Mouse (Mus musculus) liver, embryonic 11.5 days (tissue): ENCODE data around the gene Gpr37. TPM values are rescaled to one million over a fixed set of nuclear protein-coding genes. Genes with fewer than 3 reads are reported as not detected.

Experiments
- polyA plus RNA-seq: library from polyadenylated mRNA; unstranded; fragments of >200 nt; fragmentation: Nextera tagmentation; extraction: Ambion mirVana; gene quantifications from 2 replicates; pipeline ENCODE4 v1.2.1, GENCODE M21; 2014

Gene Gpr37
- polyA plus RNA-seq, 1 experiment from 2014 or later: 0.10 TPM

Other genes starting within 250 kb of the Gpr37 start
- gene Pot1a, start 118.5 kb upstream of the Gpr37 start, polyA plus RNA-seq: 37.5 and 38.4 TPM in 2 replicates